17 mouse cellular contexts compared by ENCODE assay signal in genomic region chr6:48702601-48703000, GRCm38 (mm10). TPM values are rescaled to one million over a fixed set of nuclear protein-coding genes. Genes with fewer than 3 reads are reported as not detected.
DNase-seq lines count a peak whose midpoint lies in the region; ATAC-seq and TF ChIP-seq lines count a peak whose summit lies in the region.
"Had no signal": no experiment of that assay in that cellular context is flagged by ENCODE, and none has a peak within 500 bp of the region (broad histone marks: within the 10 kb centered on the region; RNA-seq: fewer than 3 reads in every experiment).

No protein-coding gene starts in this region.

- H3K9me3 ChIP-seq in midbrain, postnatal 0 days (ENCODE audit: low read length), result no peaks in the 10 kb centered on the region
- no peaks in the 10 kb centered on the region for H3K9me3 ChIP-seq in midbrain, embryonic 16.5 days (replicated peaks; ENCODE audit: control insufficient read depth, low read length, poor library complexity, severe bottlenecking)
- H3K9me3 ChIP-seq: embryonic facial prominence, embryonic 12.5 days; hindbrain, embryonic 15.5 days; midbrain, embryonic 10.5 days had no signal

- H3K4me2 ChIP-seq in midbrain, postnatal 0 days (ENCODE audit: low read depth, low read length, poor library complexity, severe bottlenecking), result no peak overlapping the region
- no peak overlapping the region for H3K4me2 ChIP-seq in midbrain, embryonic 16.5 days (ENCODE audit: low read length)
- H3K4me2 ChIP-seq: embryonic facial prominence, embryonic 12.5 days; hindbrain, embryonic 15.5 days had no signal

- ATAC-seq in midbrain, postnatal 0 days (ENCODE audit: low FRiP score), result no peak
- ATAC-seq in midbrain, embryonic 16.5 days, result no peak
- no peak for ATAC-seq in megakaryocyte progenitor cell, adult 5-6 weeks (replicated peaks; ENCODE audit: poor library complexity)

- no peak for TF ChIP-seq POLR2A in kidney, adult 2 months (IDR thresholded peaks at IDR 0.05; ENCODE audit: low read depth, low read length)

- peak; percentile 89 for DNase-seq in heart, adult 11 months
- no peak for DNase-seq in heart, adult 9 months (ENCODE audit: low spot score in 2 of 2)
- peak; percentile 38 for DNase-seq in kidney, adult 2 months
- no peak for DNase-seq in kidney, adult 18-20 months
- DNase-seq in midbrain, postnatal 0 days (ENCODE audit: low spot score), result no peak
- DNase-seq in B cell, adult 2 months, result no peak
- DNase-seq: cerebellum, adult 11-12 months; lung, postnatal 10 days; right cerebral cortex, postnatal 14 days; thymus, postnatal 14 days had no signal

- 62% methylated on average over 5 of the region's 5 CpGs for WGBS in kidney, adult 2 months
- 77% methylated on average over 5 of the region's 5 CpGs for WGBS in midbrain, postnatal 0 days
- WGBS in midbrain, embryonic 16.5 days, result 69% methylated on average over 5 of the region's 5 CpGs

- peak overlapping the region; percentile 70 for H3K27ac ChIP-seq in kidney, adult 2 months (ENCODE audit: insufficient read depth, low read depth, low read length)
- H3K27ac ChIP-seq in midbrain, postnatal 0 days (ENCODE audit: low read depth, low read length), result no peak overlapping the region
- H3K27ac ChIP-seq in midbrain, embryonic 16.5 days (ENCODE audit: low read length), result no peak overlapping the region
- H3K27ac ChIP-seq: embryonic facial prominence, embryonic 12.5 days; hindbrain, embryonic 15.5 days; left cerebral cortex, adult 2 months; midbrain, embryonic 10.5 days had no signal

- no peak overlapping the region for H3K9ac ChIP-seq in midbrain, postnatal 0 days (replicated peaks; ENCODE audit: low read length, poor library complexity, severe bottlenecking)
- no peak overlapping the region for H3K9ac ChIP-seq in midbrain, embryonic 16.5 days (ENCODE audit: low read depth, low read length)
- H3K9ac ChIP-seq: embryonic facial prominence, embryonic 12.5 days; hindbrain, embryonic 15.5 days had no signal

- H3K4me1 ChIP-seq in kidney, adult 2 months (ENCODE audit: control insufficient read depth, insufficient read depth, low read length), result 0 out of 2 replicates have a peak, but pooled peaks cover 2% of the 10 kb centered on the region
- no peaks in the 10 kb centered on the region for H3K4me1 ChIP-seq in midbrain, postnatal 0 days (ENCODE audit: insufficient read depth, low read length)
- no peaks in the 10 kb centered on the region for H3K4me1 ChIP-seq in midbrain, embryonic 16.5 days (ENCODE audit: control insufficient read depth, insufficient read depth, low read length)
- H3K4me1 ChIP-seq: embryonic facial prominence, embryonic 12.5 days; hindbrain, embryonic 15.5 days had no signal

- no peak; the same call in 1 of the 2 replicates for TF ChIP-seq CTCF in kidney, adult 2 months (conservative IDR thresholded peaks at IDR 0.05; ENCODE audit: insufficient read depth, insufficient read length, low read depth, low read length)
- TF ChIP-seq CTCF in midbrain, postnatal 0 days (IDR thresholded peaks at IDR 0.05), result peak; percentile 21

- peaks cover 1% of the 10 kb centered on the region; the same call in 1 of the 2 replicates for H3K36me3 ChIP-seq in kidney, adult 2 months (ENCODE audit: control insufficient read depth, insufficient read depth, low read length)
- no peaks in the 10 kb centered on the region for H3K36me3 ChIP-seq in midbrain, postnatal 0 days (ENCODE audit: insufficient read depth, low read length)
- no peaks in the 10 kb centered on the region for H3K36me3 ChIP-seq in midbrain, embryonic 16.5 days (ENCODE audit: control insufficient read depth, insufficient read depth, low read length)
- H3K36me3 ChIP-seq: embryonic facial prominence, embryonic 12.5 days; hindbrain, embryonic 15.5 days; midbrain, embryonic 10.5 days had no signal

- H3K4me3 ChIP-seq in kidney, adult 2 months (ENCODE audit: insufficient read depth, low read depth, low read length), result no peak overlapping the region
- H3K4me3 ChIP-seq in midbrain, postnatal 0 days (ENCODE audit: low read depth, low read length), result no peak overlapping the region
- H3K4me3 ChIP-seq in midbrain, embryonic 16.5 days (ENCODE audit: low read depth, low read length), result no peak overlapping the region
- H3K4me3 ChIP-seq: embryonic facial prominence, embryonic 12.5 days; hindbrain, embryonic 15.5 days; left cerebral cortex, adult 2 months; midbrain, embryonic 10.5 days had no signal

- no peaks in the 10 kb centered on the region for H3K27me3 ChIP-seq in kidney, adult 2 months (replicated peaks; ENCODE audit: control insufficient read depth, insufficient read depth, low read length)
- H3K27me3 ChIP-seq in midbrain, postnatal 0 days (ENCODE audit: insufficient read depth, low read length), result no peaks in the 10 kb centered on the region
- H3K27me3 ChIP-seq in midbrain, embryonic 16.5 days (ENCODE audit: control insufficient read depth, insufficient read depth, low read depth, low read length), result no peaks in the 10 kb centered on the region
- H3K27me3 ChIP-seq: embryonic facial prominence, embryonic 12.5 days; hindbrain, embryonic 15.5 days had no signal

RNA-seq across cellular contexts. Expression of gene Gimap6, which starts 5.4 kb away (rescaled TPM):
- 14.2 and 24.0 TPM in 2 replicates for polyA plus RNA-seq in kidney, adult 2 months (2012; rRNA removed)
- total RNA-seq in midbrain, postnatal 0 days (2014; rRNA removed), result 3.0 and 6.1 TPM in 2 replicates
- 5.4 and 5.7 TPM in 2 replicates for polyA plus RNA-seq in midbrain, postnatal 0 days (2015; fragmentation: Nextera tagmentation; extraction: Ambion mirVana)
- polyA plus RNA-seq in midbrain, embryonic 16.5 days (2015; fragmentation: Nextera tagmentation; extraction: Ambion mirVana), result 6.2 and 7.2 TPM in 2 replicates
- total RNA-seq in megakaryocyte progenitor cell, adult 5-6 weeks (2015), result 2.5 and 6.7 TPM in 2 replicates
- total RNA-seq in megakaryocyte progenitor cell, adult 5-6 weeks (2017), result 3.5 and 15.6 TPM in 2 replicates

RNA-seq across cellular contexts. Expression of gene Gm28053, which starts 15.8 kb away (rescaled TPM):
- not detected in 2 replicates for polyA plus RNA-seq in kidney, adult 2 months (2012; rRNA removed)
- not detected in 2 replicates for total RNA-seq in midbrain, postnatal 0 days (2014; rRNA removed)
- polyA plus RNA-seq in midbrain, postnatal 0 days (2015; fragmentation: Nextera tagmentation; extraction: Ambion mirVana), result not detected in 2 replicates
- polyA plus RNA-seq in midbrain, embryonic 16.5 days (2015; fragmentation: Nextera tagmentation; extraction: Ambion mirVana), result 0.62 and 1.2 TPM in 2 replicates
- total RNA-seq in megakaryocyte progenitor cell, adult 5-6 weeks (2015), result not detected in 2 replicates
- 20.7 and 26.7 TPM in 2 replicates for total RNA-seq in megakaryocyte progenitor cell, adult 5-6 weeks (2017)
- polyA plus RNA-seq: embryonic facial prominence, embryonic 12.5 days had no signal

RNA-seq across cellular contexts. Expression of gene Gimap7, which starts 15.8 kb away (rescaled TPM):
- polyA plus RNA-seq in kidney, adult 2 months (2012; rRNA removed), result 0.20 and 0.97 TPM in 2 replicates
- total RNA-seq in midbrain, postnatal 0 days (2014; rRNA removed), result not detected in 2 replicates
- polyA plus RNA-seq in midbrain, postnatal 0 days (2015; fragmentation: Nextera tagmentation; extraction: Ambion mirVana), result not detected in 2 replicates
- not detected in 2 replicates for polyA plus RNA-seq in midbrain, embryonic 16.5 days (2015; fragmentation: Nextera tagmentation; extraction: Ambion mirVana)
- total RNA-seq in megakaryocyte progenitor cell, adult 5-6 weeks (2015), result 0.22 TPM in 1 of 2 replicates, not detected in the other
- 0.29 and 1.3 TPM in 2 replicates for total RNA-seq in megakaryocyte progenitor cell, adult 5-6 weeks (2017)
- total RNA-seq: left cerebral cortex, adult 2 months had no signal
- polyA plus RNA-seq: embryonic facial prominence, embryonic 12.5 days; hindbrain, embryonic 15.5 days; limb, embryonic 14.5 days; midbrain, embryonic 10.5 days had no signal

RNA-seq across cellular contexts. Expression of gene Gimap4, which starts 18.3 kb away (rescaled TPM):
- 27.5 and 44.3 TPM in 2 replicates for polyA plus RNA-seq in kidney, adult 2 months (2012; rRNA removed)
- total RNA-seq in midbrain, postnatal 0 days (2014; rRNA removed), result 0.66 and 0.77 TPM in 2 replicates
- 0.25 and 0.48 TPM in 2 replicates for polyA plus RNA-seq in midbrain, postnatal 0 days (2015; fragmentation: Nextera tagmentation; extraction: Ambion mirVana)
- polyA plus RNA-seq in midbrain, embryonic 16.5 days (2015; fragmentation: Nextera tagmentation; extraction: Ambion mirVana), result 0.88 and 1.0 TPM in 2 replicates
- 0.39 and 1.7 TPM in 2 replicates for total RNA-seq in megakaryocyte progenitor cell, adult 5-6 weeks (2015)
- total RNA-seq in megakaryocyte progenitor cell, adult 5-6 weeks (2017), result 2.9 and 3.1 TPM in 2 replicates

RNA-seq across cellular contexts. Expression of gene Gimap9, which starts 26.7 kb away (rescaled TPM):
- 6.8 and 10.1 TPM in 2 replicates for polyA plus RNA-seq in kidney, adult 2 months (2012; rRNA removed)
- total RNA-seq in midbrain, postnatal 0 days (2014; rRNA removed), result 0.55 and 0.71 TPM in 2 replicates
- polyA plus RNA-seq in midbrain, postnatal 0 days (2015; fragmentation: Nextera tagmentation; extraction: Ambion mirVana), result 1.1 TPM in 2 replicates
- polyA plus RNA-seq in midbrain, embryonic 16.5 days (2015; fragmentation: Nextera tagmentation; extraction: Ambion mirVana), result 1.6 and 3.1 TPM in 2 replicates
- 10.7 and 14.5 TPM in 2 replicates for total RNA-seq in megakaryocyte progenitor cell, adult 5-6 weeks (2015)
- total RNA-seq in megakaryocyte progenitor cell, adult 5-6 weeks (2017), result 17.2 and 29.9 TPM in 2 replicates

Comparison
In these comparisons a context has a peak if more than half of its experiments do, and no peak if none do; other contexts are left out.
1. DNase-seq: peak in heart, adult 11 months (single experiment) and kidney, adult 2 months (single experiment); none in heart, adult 9 months (0 of 2), kidney, adult 18-20 months (single experiment), midbrain, postnatal 0 days (single experiment) and B cell, adult 2 months (0 of 2).